24 mouse cellular contexts compared by ENCODE assay signal in the genomic region with DNA sequence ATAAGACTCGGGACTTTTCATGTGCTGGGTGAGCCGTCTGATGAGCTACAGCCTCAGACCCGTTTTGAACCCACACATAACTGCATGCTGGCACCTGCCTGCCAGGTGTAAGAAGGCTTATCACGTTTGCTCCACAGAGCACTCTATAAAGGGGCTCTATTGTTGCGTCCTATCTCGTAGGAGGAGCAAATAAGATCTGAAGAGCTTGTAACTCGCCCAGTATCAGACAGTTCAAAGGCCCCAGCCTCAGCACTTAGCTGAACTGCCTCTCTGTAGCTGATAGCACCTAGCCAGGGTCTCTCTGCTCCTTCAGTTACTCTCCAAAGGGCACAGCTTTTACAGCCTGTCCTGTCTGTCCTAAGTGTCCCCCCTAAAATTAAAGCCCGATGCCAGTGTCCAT. TPM values are rescaled to one million over a fixed set of nuclear protein-coding genes. Genes with fewer than 3 reads are reported as not detected.
"Had no signal": no experiment of that assay in that cellular context is flagged by ENCODE, and none has a peak within 500 bp of the region (broad histone marks: within the 10 kb centered on the region; RNA-seq: fewer than 3 reads in every experiment).

No protein-coding gene starts in this region.

- H3K4me3 ChIP-seq: midbrain, embryonic 10.5 days; midbrain, embryonic 12.5 days; myocyte; neural tube, embryonic 13.5 days; neural tube, embryonic 15.5 days had no signal

- ATAC-seq: midbrain, embryonic 16.5 days had no signal

- H3K9me3 ChIP-seq: midbrain, embryonic 10.5 days; midbrain, embryonic 12.5 days; neural tube, embryonic 13.5 days; neural tube, embryonic 15.5 days had no signal

- H3K36me3 ChIP-seq: midbrain, embryonic 10.5 days; midbrain, embryonic 12.5 days; neural tube, embryonic 13.5 days; neural tube, embryonic 15.5 days had no signal

- H3K27ac ChIP-seq: midbrain, embryonic 10.5 days; midbrain, embryonic 12.5 days; neural tube, embryonic 13.5 days; neural tube, embryonic 15.5 days had no signal

- H3K9ac ChIP-seq: lung, embryonic 14.5 days; midbrain, embryonic 12.5 days; neural tube, embryonic 13.5 days; neural tube, embryonic 15.5 days had no signal

- DNase-seq: lung, adult 18-20 months; lung, embryonic 14.5 days; lung, postnatal 10 days; lung, postnatal 4 days; midbrain, embryonic 14.5 days; retina, postnatal 1 day; right cerebral cortex, adult 18-20 months; right cerebral cortex, postnatal 25 days; right cerebral cortex, postnatal 4 days; thymus, adult 18-20 months; thymus, postnatal 14 days; thymus, postnatal 36 days had no signal

- H3K4me2 ChIP-seq: lung, embryonic 14.5 days; midbrain, embryonic 12.5 days; neural tube, embryonic 13.5 days; neural tube, embryonic 15.5 days had no signal

- H3K27me3 ChIP-seq: neural tube, embryonic 13.5 days; neural tube, embryonic 15.5 days had no signal

RNA-seq across cellular contexts. Expression of a gene that starts 23.8 kb away (rescaled TPM):
- total RNA-seq: megakaryocyte, adult 5-6 weeks had no signal
- polyA plus RNA-seq: lung, embryonic 16.5 days; midbrain, embryonic 12.5 days; midbrain, embryonic 14.5 days; midbrain, embryonic 16.5 days; myocyte; neural tube, embryonic 11.5 days; neural tube, embryonic 13.5 days had no signal

RNA-seq across cellular contexts. Expression of a gene that starts 38.3 kb away (rescaled TPM):
- total RNA-seq: megakaryocyte, adult 5-6 weeks; megakaryocyte-erythroid progenitor cell, adult 5-6 weeks had no signal
- polyA plus RNA-seq: liver, embryonic 16.5 days; lung, embryonic 14.5 days; lung, embryonic 16.5 days; midbrain, embryonic 10.5 days; midbrain, embryonic 12.5 days; midbrain, embryonic 14.5 days; neural tube, embryonic 13.5 days; spleen, adult 2 months had no signal
